Mouse (Mus musculus): ENCODE data around the gene Galns.
"Not testable (repeated sequence)": the region's sequence is repeated elsewhere in the genome, so short reads cannot be mapped to it uniquely, and the experiment has no call there.

Galns gene

DNA sequence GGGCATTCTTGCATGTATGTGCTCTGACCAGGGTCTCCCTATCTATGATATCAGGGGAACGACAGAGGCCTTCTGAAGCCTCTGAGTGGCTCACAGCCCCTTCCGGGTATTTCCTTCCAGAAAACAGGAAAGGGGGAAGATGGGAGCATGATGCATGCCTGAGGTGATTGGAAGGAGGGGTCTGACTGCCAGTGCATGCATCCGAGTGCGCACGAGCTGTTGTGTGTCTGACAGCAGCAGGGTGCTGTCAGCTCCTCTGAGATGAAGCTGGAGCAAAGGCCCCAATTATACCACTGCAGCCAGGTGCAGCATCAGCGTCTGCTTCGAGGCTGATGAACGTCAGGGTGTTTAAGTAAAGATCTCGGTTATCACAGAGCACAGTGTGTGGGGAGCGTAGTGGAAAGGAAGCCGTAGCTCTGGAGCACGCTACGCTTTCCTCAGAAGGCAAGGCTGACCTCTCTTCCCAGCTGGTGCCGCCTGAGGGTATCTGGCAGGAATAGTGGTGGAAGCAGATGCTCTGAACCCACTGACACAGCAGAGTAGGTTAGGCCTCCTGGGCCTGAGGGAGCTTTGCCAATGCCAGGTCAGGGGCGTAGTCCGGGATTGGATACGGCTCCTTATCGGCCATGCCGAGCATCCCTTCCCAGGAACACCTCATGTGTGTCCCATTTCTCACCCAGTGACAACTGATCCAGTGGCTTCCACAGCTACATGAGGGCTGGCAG is 17.3 kb downstream of the Galns start:
- no peak for DNase-seq (ENCODE audit: low spot score in 2 of 2)

DNA sequence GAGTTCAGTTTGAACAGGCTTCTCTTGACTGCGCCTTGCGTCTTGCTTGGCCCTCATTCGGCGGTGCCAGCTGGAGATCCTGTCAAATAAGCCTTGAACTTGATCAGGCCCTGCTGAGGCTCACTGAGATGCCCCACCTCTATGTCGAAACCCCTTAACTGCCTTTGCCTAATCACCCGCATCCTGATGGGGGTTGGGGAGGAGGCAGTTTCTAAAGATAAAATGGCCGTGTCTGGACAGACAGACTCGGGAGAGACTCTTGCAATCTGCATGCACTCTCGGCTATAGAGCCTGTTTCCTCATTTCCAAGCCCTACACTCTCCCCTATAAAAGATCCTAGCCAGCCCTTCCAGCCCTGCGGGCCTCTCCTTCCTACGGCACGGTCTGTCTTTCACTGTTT is 18.0 kb downstream of the Galns start:
- DNase-seq (ENCODE audit: low spot score in 2 of 2) = no peak

DNA sequence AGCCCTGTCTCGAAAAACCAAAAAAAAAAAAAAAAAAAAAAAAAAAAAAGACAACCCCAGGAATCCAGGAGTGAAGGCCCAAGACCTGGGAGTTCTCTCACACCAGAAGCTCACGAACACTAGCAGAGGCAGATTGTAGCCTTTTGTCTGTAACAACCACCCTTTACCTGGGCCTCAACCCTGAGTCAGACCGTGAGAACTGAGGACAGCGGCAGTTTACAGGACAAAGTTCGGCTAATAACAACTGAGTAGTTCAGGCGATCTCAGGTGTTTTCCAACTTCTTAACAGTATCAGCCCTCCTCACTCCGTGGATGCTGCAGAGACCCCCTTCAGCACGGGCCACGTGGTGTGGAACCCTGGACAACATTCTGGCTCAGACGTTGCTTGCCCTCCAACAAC is 24.5 kb downstream of the Galns start:
- DNase-seq (ENCODE audit: low spot score in 2 of 2) = no peak

DNA sequence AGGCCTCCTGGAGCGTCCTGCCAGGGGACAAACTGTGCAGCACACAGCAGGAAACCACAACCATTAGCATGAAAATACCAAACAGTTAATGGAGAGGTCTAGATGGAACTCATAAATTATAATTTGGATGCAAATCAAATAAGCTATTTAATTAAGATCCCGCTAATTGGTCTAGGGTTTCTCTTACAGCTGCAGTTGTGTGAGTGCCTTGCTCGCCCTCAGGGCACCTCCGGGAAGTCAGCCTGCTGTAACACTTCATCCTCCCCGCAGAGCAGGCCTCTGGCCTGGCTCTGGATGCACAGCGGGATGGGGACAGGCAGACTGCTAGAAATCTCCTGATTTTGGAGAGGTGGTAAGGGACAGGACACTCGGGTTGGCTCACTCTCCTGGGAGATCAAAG is 25.1 kb downstream of the Galns start:
- no peak for DNase-seq (ENCODE audit: low spot score in 2 of 2)

DNA sequence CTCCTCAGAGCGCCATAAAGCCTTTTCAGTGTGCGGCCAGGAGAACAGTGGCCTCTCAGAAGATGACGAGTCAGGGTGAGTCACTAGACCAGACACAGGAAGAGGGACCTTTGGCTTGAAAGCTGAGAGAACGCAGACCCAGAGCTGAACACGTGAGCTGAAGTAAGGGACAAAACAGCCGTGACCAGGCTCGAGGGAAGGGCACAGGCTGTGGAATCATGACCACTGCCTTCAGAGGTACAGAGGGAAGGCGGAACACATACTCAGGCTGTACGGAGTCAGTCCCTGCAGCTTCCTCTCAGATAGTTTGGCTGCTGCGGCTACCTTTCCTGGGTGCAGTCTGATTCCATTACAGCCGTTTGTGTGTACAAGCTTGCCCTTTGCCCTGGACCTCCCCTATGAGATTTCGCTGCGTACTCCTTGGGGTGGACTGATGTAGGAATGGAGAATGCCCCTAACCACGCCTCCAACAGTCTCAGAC is 25.8 kb downstream of the Galns start:
- DNase-seq (ENCODE audit: low spot score in 2 of 2) = no peak

DNA sequence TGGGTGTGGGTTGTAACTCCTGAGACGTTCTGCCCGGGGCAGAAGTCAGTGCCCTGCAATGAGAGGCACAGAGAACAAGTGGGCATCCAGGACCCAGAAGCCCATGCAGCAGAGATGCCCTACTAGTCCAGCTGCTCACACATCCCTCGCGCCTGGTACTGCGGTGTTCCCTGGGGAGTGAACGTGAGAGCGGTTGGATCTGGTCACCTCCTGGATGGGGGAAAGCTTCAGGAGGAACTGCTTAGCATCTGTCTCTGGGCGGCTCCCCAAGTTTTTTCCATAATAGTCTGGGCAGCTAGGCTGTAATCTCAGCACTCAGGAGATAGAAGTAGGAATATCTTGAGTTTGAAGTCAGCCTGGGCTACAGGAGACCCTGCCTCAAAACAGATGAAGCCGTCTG is 26.3 kb downstream of the Galns start:
- DNase-seq (ENCODE audit: low spot score in 2 of 2) = no peak

DNA sequence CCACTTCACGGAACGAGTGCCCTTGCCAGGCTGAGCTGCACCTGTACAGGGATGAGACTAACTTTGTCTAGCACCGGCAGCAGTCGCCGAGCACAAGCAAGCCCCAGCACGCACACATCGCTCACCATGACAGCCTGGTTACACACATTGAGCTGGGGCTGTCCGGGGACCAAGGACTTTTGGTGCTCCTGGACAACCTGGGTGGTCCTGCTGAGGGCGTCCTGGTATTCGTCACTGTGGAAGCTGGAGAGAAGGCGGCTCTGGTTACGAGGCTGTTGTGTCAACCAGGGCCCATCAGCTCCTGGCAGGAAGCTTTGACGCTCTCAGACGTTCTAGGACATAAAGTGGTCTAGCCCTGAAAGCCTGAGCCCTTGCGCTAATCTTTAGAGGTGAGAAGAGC is 30.3 kb downstream of the Galns start:
- no peak for DNase-seq (ENCODE audit: low spot score in 2 of 2)

DNA sequence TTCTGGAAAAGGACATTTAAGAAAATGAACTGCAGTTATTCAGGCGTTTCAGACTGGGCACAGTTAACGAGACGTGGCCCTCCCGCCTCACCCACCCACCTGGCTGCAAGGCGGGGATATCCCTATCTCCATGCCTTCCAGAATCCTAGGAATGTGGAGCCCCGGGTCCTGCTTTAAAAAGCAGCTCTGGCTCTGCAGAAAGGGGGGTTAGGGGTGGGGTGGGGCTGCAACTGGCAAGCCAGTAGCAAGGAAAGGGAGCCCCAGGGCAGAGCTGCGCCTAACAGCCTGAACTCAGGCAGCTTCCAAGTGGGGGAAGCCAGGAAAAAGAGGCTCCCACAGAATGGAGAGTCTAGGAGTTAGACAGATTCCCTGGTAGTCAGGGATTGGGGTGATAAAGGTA is 32.1 kb downstream of the Galns start:
- DNase-seq (ENCODE audit: low spot score in 2 of 2) = no peak

DNA sequence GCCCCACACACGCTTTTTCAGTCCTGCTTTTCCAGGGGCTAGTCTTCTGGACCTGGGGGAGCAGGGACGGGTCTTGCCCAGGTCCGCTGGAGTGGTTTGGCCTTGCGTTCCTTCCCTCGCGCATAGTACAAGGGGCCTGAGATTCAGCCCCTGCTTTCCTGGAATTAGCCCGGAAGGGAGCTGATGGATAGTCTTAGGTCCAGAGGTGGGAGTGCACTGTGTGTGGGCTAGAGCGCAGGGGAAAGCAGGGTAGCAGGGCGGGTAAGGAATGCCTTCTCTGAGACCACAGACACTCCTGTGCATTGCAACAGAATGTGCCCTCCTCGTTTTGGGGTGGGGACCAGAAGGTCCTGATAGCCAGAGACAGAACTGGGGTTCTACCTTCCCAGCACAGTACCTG is 34.1 kb downstream of the Galns start:
- no peak for DNase-seq (ENCODE audit: low spot score in 2 of 2)

DNA sequence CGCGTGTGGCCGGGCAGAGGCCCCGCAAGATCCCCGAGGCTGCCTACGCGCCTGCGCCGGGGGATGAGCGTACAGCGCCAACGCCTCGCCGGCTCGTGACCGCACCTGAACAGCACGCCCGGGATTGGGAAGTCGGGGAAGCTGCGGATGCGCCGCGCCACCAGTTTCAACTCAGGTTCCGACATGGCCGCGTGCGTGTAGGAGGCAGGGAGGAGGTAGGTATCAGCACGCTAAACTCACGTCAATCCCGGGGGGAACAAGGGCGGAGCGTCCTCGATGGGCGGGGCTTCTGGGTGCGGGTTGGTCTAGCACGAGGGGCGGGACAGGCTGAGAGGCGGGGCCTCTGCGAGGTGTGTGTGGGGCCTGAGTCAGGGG is 34.6 kb downstream of the Galns start, which contains the start of gene Aprt:
Gene Aprt, minus strand, starts transcription at position 262 of the 375 bp plus-strand sequence.
- DNase-seq (ENCODE audit: low spot score in 2 of 2) = peak; percentile 95 to 96

DNA sequence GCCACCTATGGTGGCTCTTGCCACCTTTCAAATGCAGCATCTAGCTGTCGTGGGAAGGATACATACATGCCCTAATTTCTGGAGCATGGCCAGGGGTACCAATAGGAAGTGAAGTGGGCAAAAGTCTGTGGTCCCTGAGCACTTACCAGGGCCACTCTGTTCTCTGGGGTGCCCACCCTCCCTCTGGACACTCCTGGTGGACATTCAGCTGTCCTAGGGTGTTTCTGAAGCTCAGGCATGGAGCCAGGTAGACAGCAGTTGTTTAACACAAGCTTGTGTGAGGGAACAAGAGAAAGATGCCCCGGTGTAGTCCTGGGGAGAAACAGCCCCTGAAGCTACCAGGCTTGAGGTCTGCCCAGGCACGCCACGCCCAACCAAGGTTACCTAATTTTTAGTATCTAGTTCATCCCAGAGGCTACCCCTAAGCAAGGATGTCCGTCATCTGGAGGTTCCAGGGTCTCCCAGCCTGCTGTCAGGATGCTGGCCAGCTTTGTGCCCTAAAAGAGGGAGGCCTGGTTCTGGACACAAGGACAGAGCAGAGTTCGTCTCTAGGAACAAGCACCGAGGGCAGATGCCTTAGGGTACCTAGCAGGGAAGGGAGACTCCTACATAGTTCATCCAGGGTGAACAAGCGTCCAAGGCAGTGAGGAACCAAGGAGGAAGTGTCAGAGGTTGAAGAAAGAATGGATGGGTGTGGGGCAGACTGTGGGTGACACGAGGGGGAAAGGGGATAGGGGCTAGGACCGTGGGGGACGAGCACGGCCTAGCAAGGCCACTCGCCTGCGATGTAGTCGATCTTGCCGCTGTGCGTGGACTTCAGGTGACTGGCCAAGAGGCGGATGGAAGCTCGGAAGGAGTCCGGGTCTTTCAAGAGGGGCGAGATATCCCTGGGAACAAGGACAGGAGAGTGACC is 35.3 kb downstream of the Galns start:
- DNase-seq (ENCODE audit: low spot score in 2 of 2) = no peak

DNA sequence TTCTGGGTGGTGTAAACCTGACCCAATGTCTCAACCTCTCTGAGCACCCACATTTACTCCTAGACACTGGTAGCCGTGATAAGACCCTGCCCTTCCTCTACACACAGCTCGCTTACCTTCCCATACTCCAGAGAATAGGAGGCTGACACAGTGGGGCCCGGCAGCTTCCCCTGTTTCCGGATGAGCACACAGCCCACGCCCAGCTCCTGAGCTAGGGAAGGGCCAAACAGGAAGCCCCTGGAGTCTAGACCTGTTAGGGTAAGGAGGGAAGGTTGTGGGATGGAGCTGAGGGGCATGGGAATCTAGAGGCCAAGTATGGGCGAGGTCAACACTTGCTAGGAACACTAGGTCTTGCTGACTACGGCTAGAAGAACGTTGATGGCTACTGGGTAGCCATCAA is 36.0 kb downstream of the Galns start:
- DNase-seq (ENCODE audit: low spot score in 2 of 2) = no peak

DNA sequence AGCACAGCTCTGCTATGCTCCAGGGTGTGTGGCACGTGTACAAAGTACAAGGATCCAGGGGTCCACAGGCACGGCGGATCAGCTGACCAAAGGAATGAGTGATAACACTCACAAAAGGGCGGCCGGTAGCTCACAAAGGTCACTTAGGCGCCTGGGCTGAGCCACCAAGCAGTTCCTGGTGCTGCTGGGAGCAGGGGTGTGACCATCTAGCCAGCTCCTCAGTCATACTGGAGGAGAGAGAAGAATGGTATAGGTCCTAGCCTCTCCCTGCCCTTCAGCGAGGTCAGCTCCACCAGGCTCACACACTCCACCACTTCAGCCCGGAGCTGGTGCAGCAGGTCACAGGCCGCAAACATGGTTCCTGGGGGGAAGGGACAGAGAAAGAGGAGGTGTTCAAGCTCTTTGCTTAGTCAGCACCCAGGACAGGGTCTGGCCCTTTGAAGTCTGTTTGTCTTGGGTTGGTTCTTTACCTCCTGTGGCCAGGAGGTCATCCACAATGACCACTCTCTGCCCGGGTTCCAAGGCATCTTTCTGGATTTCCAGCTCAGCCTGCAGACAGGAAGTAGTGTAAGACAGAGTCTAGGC is 36.5 kb downstream of the Galns start:
- no peak for DNase-seq (ENCODE audit: low spot score in 2 of 2)

DNA sequence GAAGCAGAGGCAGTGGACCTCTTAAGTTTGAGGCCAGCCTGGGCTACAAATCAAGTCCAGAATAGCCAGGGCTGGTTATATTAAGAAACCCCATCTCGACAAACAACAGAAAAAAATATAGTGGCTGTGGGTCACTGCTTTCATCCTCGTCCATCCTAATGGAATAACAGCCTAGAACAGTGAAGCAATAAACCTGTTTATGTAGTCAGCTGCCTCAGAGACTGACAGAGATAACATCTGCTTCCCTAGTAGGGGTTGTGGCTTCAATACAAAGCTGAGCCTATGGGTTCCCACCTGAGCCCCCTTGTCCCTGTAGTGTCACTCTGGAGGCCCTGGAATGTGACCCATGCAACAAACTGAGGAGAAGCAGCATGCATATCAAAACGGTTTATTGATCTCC is 37.0 kb downstream of the Galns start:
- no peak for DNase-seq (ENCODE audit: low spot score in 2 of 2)

DNA sequence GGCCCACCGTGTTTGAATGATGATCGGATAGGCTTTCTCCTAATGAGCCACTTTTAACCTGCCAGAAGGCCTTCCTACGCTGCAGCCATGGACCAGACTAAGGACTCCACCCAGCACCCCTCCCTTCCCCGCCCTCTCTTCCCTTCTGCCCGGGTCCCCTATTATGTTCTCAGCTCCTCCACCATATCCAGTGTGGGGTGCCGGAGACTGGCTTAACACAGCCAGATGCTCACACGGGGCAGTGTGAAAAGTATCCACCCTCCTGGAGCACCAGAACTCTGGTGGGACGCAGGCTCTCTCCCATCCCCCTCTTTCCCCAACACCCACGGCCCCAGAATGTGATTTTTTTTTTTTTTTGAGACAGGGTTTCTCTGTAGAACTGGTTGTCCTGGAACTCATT is 37.7 kb downstream of the Galns start:
- DNase-seq (ENCODE audit: low spot score in 2 of 2) = no peak

DNA sequence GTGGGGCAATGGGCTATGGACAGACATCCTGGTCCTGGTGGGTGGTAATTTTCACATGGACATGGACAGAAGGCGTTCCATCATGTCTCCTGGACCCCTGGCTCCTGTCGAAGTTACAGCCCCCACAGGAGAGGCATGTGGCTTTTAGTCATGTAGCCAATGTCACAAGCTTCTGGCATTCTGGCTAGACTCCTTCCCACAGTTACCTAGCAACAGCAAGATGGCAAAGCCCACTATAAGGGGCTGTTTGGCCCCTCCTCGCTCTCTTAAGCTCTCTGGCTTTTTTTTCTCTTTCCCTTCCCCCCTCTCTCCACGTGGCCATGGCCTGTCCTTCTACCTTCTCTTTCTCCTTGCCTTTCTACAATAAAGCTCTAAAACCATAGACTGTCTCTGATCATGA is 38.1 kb downstream of the Galns start:
- not testable (repeated sequence) for DNase-seq (ENCODE audit: low spot score in 2 of 2)

DNA sequence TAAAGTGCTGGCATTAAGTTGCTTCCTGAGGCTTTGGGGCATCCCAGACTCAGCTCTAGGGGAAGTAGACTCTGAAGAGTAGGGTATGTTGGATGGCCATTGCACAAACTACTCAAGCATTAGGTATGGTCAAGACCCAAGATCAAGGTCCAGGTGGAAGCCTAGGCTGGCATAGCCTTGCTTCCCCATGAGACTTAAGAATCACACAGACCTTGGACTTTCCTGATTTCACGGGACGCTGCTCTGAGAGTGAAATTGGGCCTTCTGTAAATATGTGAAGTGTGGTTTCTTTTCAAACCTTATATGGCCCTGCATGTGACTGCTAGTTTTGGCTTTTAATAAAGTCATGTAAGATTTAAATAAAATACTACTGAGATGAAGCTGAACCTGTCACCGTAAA is 38.5 kb downstream of the Galns start:
- DNase-seq (ENCODE audit: low spot score in 2 of 2) = no peak

DNA sequence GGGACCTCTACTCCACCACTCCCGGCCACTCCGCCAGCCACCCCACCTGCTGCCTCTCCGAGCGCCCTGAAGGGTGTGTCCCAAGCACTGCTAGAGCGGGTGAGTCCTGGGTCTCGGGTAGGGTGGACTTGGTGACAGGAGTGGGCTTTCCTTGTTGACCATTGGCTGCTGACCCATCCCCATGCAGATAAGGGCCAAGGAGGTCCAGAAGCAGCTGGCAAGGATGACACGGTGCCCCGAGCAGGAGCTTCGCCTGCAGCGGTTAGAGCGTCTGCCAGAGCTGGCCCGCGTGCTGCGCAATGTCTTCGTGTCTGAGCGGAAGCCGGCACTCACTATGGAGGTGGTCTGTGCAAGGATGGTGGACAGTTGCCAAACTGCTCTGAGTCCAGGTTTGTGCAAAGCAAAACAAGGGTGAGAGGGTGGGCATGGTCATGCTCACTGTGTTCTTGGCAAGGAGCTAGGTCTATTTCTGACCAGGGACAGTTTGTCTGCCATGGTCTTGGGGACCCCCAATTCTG is 39.5 kb downstream of the Galns start:
- DNase-seq (ENCODE audit: low spot score in 2 of 2) = no peak

DNA sequence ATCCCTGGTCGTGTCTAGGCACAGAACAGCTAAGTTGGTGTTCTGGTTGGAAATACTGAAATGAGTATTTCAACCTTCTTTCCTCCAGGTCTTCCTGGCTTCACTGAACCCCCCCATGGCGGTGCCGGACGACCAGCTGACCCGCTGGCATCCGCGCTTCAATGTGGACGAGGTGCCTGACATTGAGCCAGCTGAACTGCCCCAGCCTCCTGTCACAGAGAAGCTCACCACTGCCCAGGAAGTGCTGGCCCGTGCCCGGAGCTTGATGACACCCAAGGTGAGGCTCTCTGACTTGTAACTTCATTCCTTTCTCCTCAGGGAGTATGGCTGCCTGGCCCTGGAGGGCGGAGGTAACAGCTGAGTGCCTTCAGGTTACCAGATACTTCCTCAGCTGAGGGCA is 40.1 kb downstream of the Galns start:
- DNase-seq (ENCODE audit: low spot score in 2 of 2) = no peak

DNA sequence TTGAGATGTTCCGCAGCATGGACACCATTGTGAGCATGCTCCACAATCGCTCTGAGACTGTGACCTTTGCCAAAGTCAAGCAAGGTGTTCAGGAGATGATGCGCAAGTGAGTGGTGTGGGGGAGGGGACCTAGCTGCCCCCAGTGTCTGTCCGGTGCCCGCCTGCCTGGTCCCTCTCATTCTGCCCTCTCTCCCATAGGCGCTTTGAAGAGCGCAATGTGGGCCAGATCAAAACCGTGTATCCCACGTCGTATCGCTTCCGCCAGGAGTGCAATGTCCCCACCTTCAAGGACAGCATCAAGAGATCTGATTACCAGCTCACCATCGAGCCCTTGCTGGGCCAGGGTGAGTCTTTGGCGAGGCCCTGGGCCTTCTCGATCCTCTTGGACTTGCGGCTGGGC is 41.3 kb downstream of the Galns start:
- no peak for DNase-seq (ENCODE audit: low spot score in 2 of 2)

DNA sequence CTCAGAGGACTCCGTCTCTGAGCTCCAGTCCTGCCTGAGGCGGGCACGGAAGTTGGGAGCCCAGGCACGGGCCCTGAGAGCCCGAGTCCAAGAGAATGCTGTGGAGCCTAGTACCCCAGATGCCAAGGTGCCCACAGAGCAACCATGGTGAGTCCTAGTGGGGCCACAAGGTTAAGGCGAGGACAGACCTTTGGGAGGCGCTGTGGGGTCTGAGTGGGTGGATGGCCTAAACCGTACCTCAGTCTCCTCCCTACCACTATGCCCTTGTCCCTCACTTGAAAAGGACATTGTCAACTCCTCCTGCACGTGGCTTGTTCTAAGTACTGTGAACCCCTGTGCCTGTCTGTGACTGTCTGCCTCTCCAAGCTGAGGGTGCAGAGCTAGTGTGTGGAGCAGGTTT is 41.9 kb downstream of the Galns start:
- DNase-seq (ENCODE audit: low spot score in 2 of 2) = no peak

DNA sequence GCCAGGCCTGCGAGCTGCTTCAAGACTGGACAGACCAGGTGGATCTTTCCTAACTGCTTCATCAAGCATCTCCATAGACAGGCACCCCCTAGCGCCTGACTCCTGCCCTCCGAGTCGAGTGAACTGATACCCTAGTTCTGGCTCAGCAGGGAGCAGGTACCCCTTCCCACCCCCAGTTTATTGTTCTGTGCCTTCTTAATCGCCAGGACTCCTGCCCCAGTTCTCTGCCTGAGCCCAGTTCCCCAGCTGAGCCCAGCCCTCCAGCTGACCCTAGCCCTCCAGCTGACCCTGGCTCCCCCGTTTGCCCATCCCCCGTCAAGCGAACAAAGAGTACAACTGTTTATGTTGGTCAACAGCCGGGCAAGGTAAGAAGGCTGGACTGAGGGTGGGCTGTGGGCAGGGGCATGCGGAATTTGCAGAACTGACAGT is 42.4 kb downstream of the Galns start:
- peak in 1 of 2 experiments; percentile 40 for DNase-seq (ENCODE audit: low spot score in 2 of 2)

Measured in right cerebral cortex, postnatal 10 days (tissue).